Mouse (Mus musculus) kidney, embryonic 15.5 days (tissue): ENCODE data around the gene Aagab. TPM values are rescaled to one million over a fixed set of nuclear protein-coding genes. Genes with fewer than 3 reads are reported as not detected.

Experiments
- ATAC-seq: fragments of 200-750 bp; cut with Nextera tagmentation; replicated peaks from 2 replicates; pipeline ENCODE4 v1.8.0; 2017; ENCODE audit warnings: moderate TSS enrichment; ENCODE audit not compliant: low FRiP score
- H3K27ac ChIP-seq: fragments of 300-500 bp; sonication (generic); 2 replicates; pipeline ENCODE4 v1.5.1; 2015; ENCODE audit warnings: mild to moderate bottlenecking, inconsistent platforms
- H3K27me3 ChIP-seq: fragments of 300-500 bp; sonication (generic); 2 replicates; pipeline ENCODE4 v1.6.1; 2015; ENCODE audit warnings: inconsistent platforms
- H3K36me3 ChIP-seq: fragments of 300-500 bp; sonication (generic); 2 replicates; pipeline ENCODE4 v1.6.1; 2015; ENCODE audit warnings: inconsistent platforms
- H3K4me1 ChIP-seq: fragments of 300-500 bp; sonication (generic); 2 replicates; pipeline ENCODE4 v1.6.1; 2015; ENCODE audit warnings: inconsistent platforms
- H3K4me2 ChIP-seq: fragments of 300-500 bp; sonication (generic); 2 replicates; pipeline ENCODE4 v1.6.1; 2015; ENCODE audit warnings: moderate library complexity, mild to moderate bottlenecking, inconsistent platforms
- H3K4me3 ChIP-seq: fragments of 300-500 bp; sonication (generic); replicated peaks from 2 replicates; pipeline ENCODE4 v1.5.1; 2015; ENCODE audit warnings: mild to moderate bottlenecking, inconsistent platforms
- H3K9ac ChIP-seq: fragments of 300-500 bp; sonication (generic); 2 replicates; pipeline ENCODE4 v1.6.1; 2015; ENCODE audit warnings: mild to moderate bottlenecking, inconsistent platforms
- H3K9me3 ChIP-seq: fragments of 300-500 bp; sonication (generic); replicated peaks from 2 replicates; pipeline ENCODE4 v1.6.1; 2016; ENCODE audit warnings: inconsistent platforms
- WGBS: fragments of 180-500 bp; shearing (Covaris S2); methylation state at CpG from one replicate; pipeline ENCODE4 v1.1.7; 2015; ENCODE audit warnings: mixed read lengths; 5-methylcytosine and 5-hydroxymethylcytosine counted together
- polyA plus RNA-seq: library from polyadenylated mRNA; unstranded; fragments of >200 nt; fragmentation: Nextera tagmentation; extraction: Ambion mirVana; gene quantifications from 2 replicates; pipeline ENCODE4 v1.2.1, GENCODE M21; 2015

The Aagab gene
- polyA plus RNA-seq, 1 experiment from 2014 or later: 33.3 TPM

DNA sequence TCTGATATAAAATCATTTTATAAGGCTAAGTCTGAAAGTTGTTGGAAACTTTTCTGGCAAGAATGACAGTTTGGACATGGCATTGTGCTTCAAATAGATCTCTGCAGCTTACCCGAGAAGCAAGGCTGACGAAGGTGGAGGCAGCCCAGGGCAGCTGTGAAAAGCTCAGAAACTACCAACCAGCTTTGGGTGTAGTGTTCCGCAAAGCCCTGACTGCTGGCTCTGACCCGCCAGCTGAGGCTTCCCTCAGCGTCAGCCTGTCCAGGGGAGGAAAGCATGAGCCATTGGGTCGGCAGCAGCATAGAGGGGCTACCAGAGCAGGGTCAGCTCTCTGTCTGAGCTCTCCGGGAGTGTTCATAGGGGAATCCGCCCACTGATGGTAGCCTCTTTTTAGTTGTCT lies 6.8 kb downstream of the Aagab start:
- ATAC-seq: no peak
- Histone ChIP-seq H3K27ac (no peak overlapping the region), H3K4me3 (no peak overlapping the region), H3K4me1 (peaks cover 52% of the 10 kb centered on the region), H3K36me3 (no peaks in the 10 kb centered on the region), H3K27me3 (no peaks in the 10 kb centered on the region), H3K9ac (no peak overlapping the region), H3K4me2 (no peak overlapping the region), H3K9me3 (no peaks in the 10 kb centered on the region)
- 66% methylated on average over 8 of the region's 8 CpGs for WGBS

DNA sequence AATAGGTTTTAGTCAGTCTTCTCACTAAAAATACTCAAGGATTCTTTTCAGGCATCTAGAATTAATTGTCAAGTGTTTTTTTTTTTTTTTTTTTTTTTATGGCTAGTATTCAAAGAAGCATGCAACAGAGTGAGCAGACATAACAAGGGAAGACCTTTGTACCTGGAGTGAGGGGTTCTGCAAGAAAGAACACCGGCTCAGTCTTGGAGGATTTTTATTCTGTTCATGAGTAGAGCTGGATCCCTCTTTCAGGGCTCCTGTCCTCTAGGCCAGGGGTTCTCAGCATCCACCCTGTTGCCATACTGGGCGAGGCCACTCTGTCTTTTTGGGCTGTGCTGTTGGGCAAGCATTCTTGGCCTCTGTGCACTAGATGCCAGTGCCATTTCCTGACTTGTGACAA lies 7.3 kb downstream of the Aagab start:
- Histone ChIP-seq H3K27me3 (no peaks in the 10 kb centered on the region), H3K9me3 (no peaks in the 10 kb centered on the region), H3K4me1 (peaks cover 52% of the 10 kb centered on the region), H3K27ac (no peak overlapping the region), H3K4me2 (no peak overlapping the region), H3K4me3 (no peak overlapping the region), H3K36me3 (no peaks in the 10 kb centered on the region), H3K9ac (no peak overlapping the region)
- WGBS: 95% methylated on average over 2 of the region's 2 CpGs
- ATAC-seq: no peak

DNA sequence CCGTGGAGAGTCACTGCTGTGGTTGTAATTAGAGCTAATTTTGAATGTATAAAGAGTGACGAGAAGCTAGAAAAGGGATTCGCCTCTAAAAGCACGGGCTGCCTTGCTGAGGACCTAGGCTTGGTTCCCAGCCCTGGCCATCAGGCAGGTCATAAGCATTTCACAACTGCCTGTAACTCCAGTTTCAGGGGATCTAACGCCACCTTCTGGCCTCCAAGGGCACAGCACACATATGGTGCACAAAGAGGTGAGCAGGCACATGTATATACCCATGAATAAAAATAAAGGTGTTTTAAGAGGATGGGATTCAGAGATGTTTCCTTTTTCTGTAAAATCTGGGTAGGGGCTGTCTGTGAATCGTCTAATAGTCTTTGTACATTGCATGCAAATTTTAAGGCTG lies 7.8 kb downstream of the Aagab start:
- H3K4me3 ChIP-seq: no peak overlapping the region
- H3K36me3 ChIP-seq: no peaks in the 10 kb centered on the region
- no peaks in the 10 kb centered on the region for H3K9me3 ChIP-seq
- no peak overlapping the region for H3K4me2 ChIP-seq
- no peak overlapping the region for H3K9ac ChIP-seq
- 86% methylated on average over 6 of the region's 6 CpGs for WGBS
- 0 out of 2 replicates have a peak overlapping the region, but pooled peaks have one; percentile 69 for H3K27ac ChIP-seq
- ATAC-seq: no peak
- H3K4me1 ChIP-seq: peaks cover 50% of the 10 kb centered on the region
- H3K27me3 ChIP-seq: no peaks in the 10 kb centered on the region

DNA sequence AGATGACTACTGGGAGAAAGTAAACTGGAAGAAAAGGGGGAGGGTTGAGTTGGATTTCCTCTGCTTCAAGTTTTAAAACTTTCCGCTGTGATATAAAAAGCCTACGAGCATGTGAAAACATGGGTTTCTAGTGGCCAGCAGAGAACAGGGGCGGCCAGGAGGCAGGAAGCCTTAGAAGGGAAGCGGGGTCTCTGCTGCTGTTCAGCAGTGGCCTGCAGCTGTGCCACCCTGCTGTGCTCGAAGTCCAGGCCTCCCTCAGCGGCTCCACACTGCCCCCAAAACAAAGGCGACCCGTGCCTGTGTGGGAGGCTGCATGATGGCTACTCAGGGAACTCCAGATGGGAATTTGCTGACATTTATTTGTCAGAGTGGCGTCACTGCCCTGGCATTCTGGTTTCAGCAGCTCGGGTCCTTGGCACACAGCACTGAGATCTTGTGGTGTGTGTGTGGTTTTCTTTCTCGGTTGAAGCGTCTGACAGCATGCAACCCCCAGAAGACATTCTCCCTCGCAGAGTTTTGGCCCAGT lies 8.4 kb downstream of the Aagab start:
- Histone ChIP-seq H3K36me3 (no peaks in the 10 kb centered on the region), H3K4me1 (peaks cover 47% of the 10 kb centered on the region), H3K27me3 (no peaks in the 10 kb centered on the region), H3K4me2 (peak overlapping the region; percentile 10; the same call in 1 of the 2 replicates), H3K9me3 (no peaks in the 10 kb centered on the region), H3K9ac (no peak overlapping the region), H3K4me3 (no peak overlapping the region), H3K27ac (peak overlapping the region; percentile 69)
- WGBS: 28% methylated on average over 13 of the region's 13 CpGs
- peak; percentile 67 for ATAC-seq

DNA sequence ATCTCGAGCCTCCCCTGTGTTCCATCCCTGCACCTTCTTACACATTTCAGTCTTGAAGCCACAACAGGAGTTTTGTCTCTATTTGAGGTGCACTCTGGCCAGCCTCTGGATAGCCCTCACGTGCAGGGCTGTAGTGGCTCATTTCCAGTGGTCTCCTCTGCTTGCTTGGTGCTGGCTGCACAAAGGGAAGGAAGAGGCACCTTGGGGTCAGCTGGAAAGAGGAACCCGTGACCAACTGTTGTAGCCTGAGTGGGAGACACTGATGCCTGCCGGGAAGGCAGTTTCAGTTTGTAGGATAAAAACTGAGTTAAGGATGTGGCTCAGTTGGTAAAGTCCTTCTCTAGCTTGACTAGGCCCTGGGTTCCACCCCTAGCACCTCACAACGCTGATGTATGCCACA lies 9.5 kb downstream of the Aagab start:
- 49% methylated on average over 5 of the region's 5 CpGs for WGBS
- peaks cover 47% of the 10 kb centered on the region for H3K4me1 ChIP-seq
- ATAC-seq: no peak
- peaks cover 4% of the 10 kb centered on the region for H3K36me3 ChIP-seq
- H3K9ac ChIP-seq: no peak overlapping the region
- H3K4me3 ChIP-seq: no peak overlapping the region
- no peak overlapping the region for H3K27ac ChIP-seq
- no peak overlapping the region for H3K4me2 ChIP-seq
- H3K9me3 ChIP-seq: no peaks in the 10 kb centered on the region
- no peaks in the 10 kb centered on the region for H3K27me3 ChIP-seq

DNA sequence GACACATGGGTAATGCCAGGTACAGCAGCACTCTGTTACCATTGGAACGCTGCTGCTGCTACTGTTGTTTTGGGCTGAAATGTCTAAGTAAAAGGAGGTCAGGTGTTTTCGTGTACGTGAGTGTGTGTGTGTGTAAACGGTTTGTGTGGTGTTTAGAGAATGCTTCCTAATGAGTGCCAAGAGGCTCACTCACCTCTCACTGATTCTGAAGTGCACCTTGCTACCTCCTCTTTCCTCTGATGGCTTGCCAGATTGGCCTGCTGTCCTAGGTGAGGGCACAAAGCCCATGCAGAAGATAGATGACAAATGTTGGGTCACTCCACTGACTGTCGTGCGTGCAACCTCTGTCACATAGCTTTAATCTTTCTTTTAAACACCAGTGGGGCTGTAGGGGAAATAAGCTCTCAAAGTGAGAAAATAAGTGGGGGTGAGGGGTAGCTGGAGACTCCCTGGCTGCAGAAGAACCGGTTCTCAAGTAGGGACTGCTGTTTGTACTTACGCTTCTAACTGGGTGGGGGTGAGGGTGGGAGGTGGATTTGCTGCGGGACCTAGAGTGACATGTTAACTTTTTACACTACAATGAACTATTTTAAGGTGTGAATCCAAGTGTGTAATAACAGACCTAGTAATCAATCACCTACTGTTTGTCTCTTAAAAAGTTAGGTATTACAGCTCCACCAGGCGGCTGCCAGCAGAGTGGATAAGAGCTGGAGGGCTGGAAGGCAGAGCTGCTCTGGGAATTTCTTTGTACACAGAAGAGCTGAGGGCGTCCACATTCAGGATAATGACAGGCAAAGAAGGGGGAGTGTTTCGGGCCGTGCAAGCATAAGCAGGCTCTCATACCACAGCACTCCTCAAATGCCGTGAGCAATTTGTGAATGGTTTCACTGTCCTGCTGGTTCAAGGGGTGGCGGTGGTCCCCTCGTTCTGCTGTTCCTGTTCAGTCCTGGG lies 10.4 kb downstream of the Aagab start:
- Histone ChIP-seq H3K27ac (peak overlapping the region; percentile 1; the same call in 1 of the 2 replicates), H3K4me3 (no peak overlapping the region), H3K4me2 (no peak overlapping the region), H3K36me3 (peaks cover 13% of the 10 kb centered on the region), H3K9me3 (no peaks in the 10 kb centered on the region), H3K27me3 (no peaks in the 10 kb centered on the region), H3K9ac (no peak overlapping the region), H3K4me1 (peaks cover 47% of the 10 kb centered on the region)
- ATAC-seq: 0 out of 2 replicates have a peak, but pooled peaks have one; percentile 52
- WGBS: 49% methylated on average over 16 of the region's 16 CpGs

DNA sequence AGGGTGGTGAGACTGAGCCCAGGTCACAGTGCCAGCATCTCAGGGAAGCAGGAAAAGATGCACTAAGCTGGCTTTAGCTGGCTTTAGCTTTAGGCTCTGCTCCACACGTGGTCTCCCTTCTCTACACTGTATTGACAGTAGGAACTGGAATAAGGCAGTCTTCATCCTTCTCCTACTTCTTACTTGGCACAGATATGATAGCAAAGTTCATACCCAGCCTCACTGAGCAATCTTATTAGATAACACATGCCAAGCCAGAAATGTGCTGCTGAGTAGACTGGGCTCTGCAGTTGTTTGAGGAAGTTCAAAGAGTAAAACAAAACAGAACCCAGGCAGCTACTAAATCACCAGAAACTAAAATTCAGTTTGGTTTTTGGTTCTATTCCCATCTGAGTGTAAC lies 11.1 kb downstream of the Aagab start:
- no peaks in the 10 kb centered on the region for H3K9me3 ChIP-seq
- 50% methylated on average over 1 of the region's 1 CpGs for WGBS
- H3K4me2 ChIP-seq: no peak overlapping the region
- H3K4me3 ChIP-seq: no peak overlapping the region
- ATAC-seq: no peak
- no peak overlapping the region for H3K27ac ChIP-seq
- H3K36me3 ChIP-seq: peaks cover 20% of the 10 kb centered on the region
- H3K27me3 ChIP-seq: no peaks in the 10 kb centered on the region
- H3K4me1 ChIP-seq: peaks cover 47% of the 10 kb centered on the region
- H3K9ac ChIP-seq: no peak overlapping the region

DNA sequence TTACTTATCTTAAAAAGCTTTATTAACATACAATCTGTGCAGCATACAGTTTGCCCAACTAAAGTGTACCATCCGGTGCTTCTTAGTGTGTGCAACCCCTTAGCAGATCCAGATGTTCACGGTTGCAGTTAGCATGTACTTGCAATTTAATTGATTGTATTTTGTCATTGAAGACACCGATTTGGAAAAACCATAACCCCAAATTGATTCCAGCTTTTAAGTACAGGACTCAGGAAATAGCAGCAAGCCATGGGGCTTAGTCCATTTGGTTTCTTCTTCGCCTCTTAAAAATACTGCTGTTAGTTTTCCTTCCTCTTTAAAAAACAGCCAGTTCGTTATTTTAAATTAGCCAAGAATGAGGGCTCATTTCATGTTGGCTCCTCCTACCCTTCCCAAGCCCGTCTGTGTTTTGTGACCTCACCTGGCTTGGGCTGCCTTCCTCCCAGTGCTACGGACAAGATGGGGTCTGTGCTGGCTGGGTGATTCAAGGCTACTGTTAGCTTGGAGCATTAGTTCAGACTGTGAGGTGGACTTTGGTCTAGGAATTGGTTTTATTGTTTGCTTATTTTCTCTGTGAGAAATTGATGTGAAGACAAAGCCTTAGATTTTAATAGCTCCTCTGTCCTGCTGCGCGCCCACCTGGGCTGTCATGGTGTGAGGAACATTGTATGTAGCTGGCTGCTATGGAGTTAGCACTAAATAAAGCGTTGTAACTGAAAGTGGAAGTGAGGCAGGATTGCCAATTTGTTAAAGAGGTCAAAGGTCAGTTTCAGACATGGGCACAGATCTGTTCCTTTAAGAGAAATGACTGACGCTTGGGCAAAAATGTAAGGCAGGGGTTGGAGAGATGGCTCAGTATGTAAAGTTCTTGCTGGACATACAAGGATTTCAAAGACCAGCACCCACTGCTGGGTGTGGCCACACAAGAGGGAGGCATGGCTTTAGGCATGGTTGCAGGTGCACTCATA lies 11.8 kb downstream of the Aagab start:
- 74% methylated on average over 11 of the region's 11 CpGs for WGBS
- Histone ChIP-seq H3K4me2 (no peak overlapping the region), H3K27ac (no peak overlapping the region), H3K9ac (no peak overlapping the region), H3K27me3 (no peaks in the 10 kb centered on the region), H3K36me3 (peaks cover 28% of the 10 kb centered on the region), H3K9me3 (no peaks in the 10 kb centered on the region), H3K4me3 (no peak overlapping the region), H3K4me1 (peaks cover 45% of the 10 kb centered on the region)
- ATAC-seq: no peak

DNA sequence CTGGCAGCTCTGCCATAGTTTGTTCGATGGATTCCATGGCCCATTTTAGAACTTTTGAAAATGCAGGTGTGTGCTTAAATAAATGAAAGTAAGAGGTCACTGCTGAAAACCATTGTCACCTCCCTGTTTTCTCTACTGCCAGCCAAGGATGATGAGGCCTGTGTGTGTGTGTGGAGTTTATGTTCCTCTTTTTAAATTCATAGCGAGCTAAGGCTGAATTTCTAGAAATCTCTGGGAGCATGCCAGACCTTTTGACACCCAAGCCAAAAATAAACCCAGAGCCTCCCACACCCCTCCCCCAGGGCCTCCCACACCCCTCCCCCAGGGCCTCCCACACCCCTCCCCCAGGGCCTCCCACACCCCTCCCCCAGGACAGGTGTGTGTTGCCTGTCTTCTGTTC lies 15.5 kb downstream of the Aagab start:
- Histone ChIP-seq H3K9ac (no peak overlapping the region), H3K4me2 (no peak overlapping the region), H3K9me3 (no peaks in the 10 kb centered on the region), H3K27ac (no peak overlapping the region), H3K4me3 (no peak overlapping the region), H3K36me3 (peaks cover 59% of the 10 kb centered on the region), H3K4me1 (peaks cover 12% of the 10 kb centered on the region), H3K27me3 (no peaks in the 10 kb centered on the region)
- ATAC-seq: no peak
- WGBS: 91% methylated on average over 2 of the region's 2 CpGs

DNA sequence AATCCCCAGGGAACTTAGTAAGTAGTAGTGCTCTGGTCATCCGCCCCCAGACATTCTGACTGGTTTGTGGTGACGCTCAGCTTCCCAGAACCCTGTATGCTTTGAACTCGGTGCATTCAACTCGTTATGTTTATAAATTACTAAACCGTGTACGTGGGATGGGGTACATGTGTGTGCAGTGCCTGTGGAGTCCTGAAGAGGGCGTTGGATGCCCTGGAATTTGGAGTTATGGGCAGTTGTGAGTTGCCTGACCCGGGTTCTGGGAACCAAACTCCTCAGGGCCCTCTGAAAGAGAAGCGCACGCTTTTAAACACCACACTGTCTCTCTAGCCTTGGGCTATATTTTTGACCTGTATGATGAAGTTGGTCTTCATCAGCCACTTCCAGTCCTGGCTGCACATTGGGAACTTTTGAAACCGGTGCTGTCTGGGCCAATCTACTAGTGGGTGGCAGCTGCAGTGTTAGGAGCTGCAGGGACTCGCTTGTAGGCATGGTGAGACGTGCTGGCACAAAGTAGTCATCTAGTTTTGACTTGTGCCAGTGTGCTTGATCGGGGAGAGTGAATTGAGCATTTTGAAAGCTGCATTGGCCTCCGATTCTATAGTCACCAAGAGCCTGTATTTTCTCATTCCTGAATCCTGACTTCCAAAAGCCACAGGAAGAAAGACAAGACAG lies 21.6 kb downstream of the Aagab start:
- H3K4me3 ChIP-seq: no peak overlapping the region
- peaks cover 60% of the 10 kb centered on the region for H3K36me3 ChIP-seq
- no peaks in the 10 kb centered on the region for H3K27me3 ChIP-seq
- no peak overlapping the region for H3K27ac ChIP-seq
- no peak overlapping the region for H3K9ac ChIP-seq
- no peak for ATAC-seq
- no peaks in the 10 kb centered on the region for H3K9me3 ChIP-seq
- WGBS: 80% methylated on average over 15 of the region's 15 CpGs
- no peaks in the 10 kb centered on the region for H3K4me1 ChIP-seq
- H3K4me2 ChIP-seq: no peak overlapping the region

DNA sequence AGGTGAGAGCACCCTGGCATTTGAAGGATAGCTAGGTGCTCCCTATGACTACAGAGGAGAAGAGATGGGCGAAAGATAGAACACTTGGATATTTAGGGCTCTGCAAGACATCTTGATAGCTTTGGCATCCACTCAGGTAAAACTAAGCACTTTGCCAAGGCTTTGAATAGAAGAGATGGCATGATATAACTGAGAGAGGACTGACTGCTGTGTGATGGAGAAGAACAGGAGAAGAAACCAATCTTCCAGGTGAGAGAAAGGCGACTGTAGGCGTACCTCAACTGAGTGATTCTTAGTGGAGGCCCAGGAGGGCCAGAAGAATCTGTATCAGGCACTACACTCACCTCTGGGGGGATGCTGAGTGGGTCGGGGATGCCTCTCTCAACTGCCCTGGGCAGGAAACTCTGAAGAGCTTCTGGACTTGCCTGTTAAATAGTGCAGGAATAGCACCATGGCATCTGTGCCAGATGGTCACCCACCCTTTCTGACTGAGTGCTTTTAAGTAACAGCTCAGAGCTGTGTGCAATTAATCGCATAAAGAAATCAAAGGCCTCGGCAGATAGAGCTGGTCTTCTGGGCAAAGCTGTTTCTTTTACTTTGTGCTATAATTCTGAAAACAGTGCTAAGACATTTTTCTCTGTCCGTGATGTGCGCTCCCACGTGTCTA lies 22.8 kb downstream of the Aagab start:
- Histone ChIP-seq H3K27ac (no peak overlapping the region), H3K36me3 (peaks cover 61% of the 10 kb centered on the region), H3K4me2 (no peak overlapping the region), H3K4me3 (no peak overlapping the region), H3K9ac (no peak overlapping the region), H3K9me3 (no peaks in the 10 kb centered on the region), H3K27me3 (no peaks in the 10 kb centered on the region), H3K4me1 (no peaks in the 10 kb centered on the region)
- 93% methylated on average over 9 of the region's 9 CpGs for WGBS
- ATAC-seq: no peak
